Mouse (Mus musculus) cerebellum, adult 8-10 months (tissue): ENCODE measurements around the gene Cysrt1.

Experiments
- DNase-seq: peaks from one replicate; pipeline ENCODE4 v3.0.0; 2022

Gene Cysrt1

GRCm38 (mm10) chr2:25203631-25204214, 38.5 kb downstream of the Cysrt1 start:
- no peak for DNase-seq

GRCm38 (mm10) chr2:25200631-25201030, 41.6 kb downstream of the Cysrt1 start:
- DNase-seq, result no peak

- DNase-seq, result no peak
Measured at GRCm38 (mm10) chr2:25197946-25198345, 44.3 kb downstream of the Cysrt1 start.

- DNase-seq, result no peak
Measured at GRCm38 (mm10) chr2:25197191-25197590, 45.1 kb downstream of the Cysrt1 start.

- no peak for DNase-seq
Measured at GRCm38 (mm10) chr2:25196172-25196954, 45.9 kb downstream of the Cysrt1 start, which contains the start of gene Tor4a. Tor4a (minus strand) TSS chr2:25196886.

- DNase-seq, result no peak
Measured at GRCm38 (mm10) chr2:25195211-25196156, 46.8 kb downstream of the Cysrt1 start.

GRCm38 (mm10) chr2:25194486-25195171, 47.6 kb downstream of the Cysrt1 start:
- no peak for DNase-seq

- DNase-seq, result no peak
Measured at GRCm38 (mm10) chr2:25194006-25194405, 48.2 kb downstream of the Cysrt1 start.

GRCm38 (mm10) chr2:25193330-25193770, 48.9 kb downstream of the Cysrt1 start:
- peak; percentile 84 for DNase-seq
